Mouse (Mus musculus): ENCODE data around the gene Uts2b. TPM values are rescaled to one million over a fixed set of nuclear protein-coding genes. Genes with fewer than 3 reads are reported as not detected.

Gene Uts2b
- polyA plus RNA-seq (2012; rRNA removed): not detected in 2 replicates

DNA sequence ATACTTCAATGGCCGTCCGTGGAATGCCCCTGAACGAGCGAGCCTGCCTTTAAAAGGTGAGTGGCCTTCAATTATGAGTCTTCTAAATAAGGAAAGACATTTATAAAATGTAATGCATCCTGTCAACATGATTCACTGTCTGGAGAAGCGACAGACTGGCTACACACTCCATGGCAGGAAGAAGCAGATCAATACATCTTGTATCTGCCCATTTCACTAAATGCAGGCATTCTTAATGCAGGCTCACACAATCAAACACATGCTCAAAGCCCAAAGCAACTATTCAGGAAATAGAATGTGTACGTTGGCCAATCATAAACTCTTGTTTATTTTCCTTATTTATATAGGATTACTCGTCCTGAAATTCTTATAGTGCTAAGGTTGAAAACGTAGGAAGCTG is at the start of gene Uts2b:
Uts2b (minus strand) TSS at position 49 of the 400 bp plus-strand sequence.
- H3K4me3 ChIP-seq (ENCODE audit: control insufficient read depth, low read depth, low read length): no peak within 1 kb of the TSS
- H3K27ac ChIP-seq (ENCODE audit: control insufficient read depth, insufficient read depth, low read depth, low read length): no peak within 1 kb of the TSS
- TF ChIP-seq CTCF (IDR thresholded peaks at IDR 0.05; ENCODE audit: control insufficient read depth, insufficient read depth, insufficient replicate concordance, low read depth, low read length) (no peak), POLR2A (IDR thresholded peaks at IDR 0.05; ENCODE audit: control insufficient read depth, low read depth, low read length) (no peak)
- H3K36me3 ChIP-seq (ENCODE audit: control insufficient read depth, insufficient read depth, low read length): no peaks in the 10 kb centered on the region
- no peaks in the 10 kb centered on the region for H3K27me3 ChIP-seq (ENCODE audit: control insufficient read depth, insufficient read depth, low read length)
- no peaks in the 10 kb centered on the region for H3K4me1 ChIP-seq (ENCODE audit: control insufficient read depth, insufficient read depth, low read length)

DNA sequence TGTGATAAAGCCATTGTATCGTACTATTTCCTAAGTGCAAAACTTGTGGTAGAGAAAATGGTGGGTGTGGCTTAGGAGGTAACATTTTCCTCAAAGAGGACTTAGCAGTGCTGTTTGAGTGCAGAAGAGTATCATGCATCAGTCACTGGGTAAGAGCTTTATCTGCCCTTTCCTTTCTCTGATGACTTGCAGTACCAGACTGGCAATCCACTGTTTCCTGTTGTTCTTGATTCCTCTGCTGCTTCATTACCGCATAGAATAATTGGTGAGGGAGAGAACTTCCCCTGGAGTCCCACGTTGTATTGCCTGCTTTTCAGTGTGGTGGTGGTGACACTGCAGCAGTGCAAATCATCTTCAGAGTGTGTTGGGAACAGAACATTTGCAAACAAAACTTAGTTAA is 47.6 kb upstream of the Uts2b start:
- Histone ChIP-seq H3K4me3 (ENCODE audit: control insufficient read depth, low read depth, low read length) (no peak overlapping the region), H3K4me1 (ENCODE audit: control insufficient read depth, insufficient read depth, low read length) (no peaks in the 10 kb centered on the region), H3K27me3 (ENCODE audit: control insufficient read depth, insufficient read depth, low read length) (no peaks in the 10 kb centered on the region), H3K36me3 (ENCODE audit: control insufficient read depth, insufficient read depth, low read length) (no peaks in the 10 kb centered on the region; the same call in 1 of the 2 replicates), H3K27ac (ENCODE audit: control insufficient read depth, insufficient read depth, low read depth, low read length) (no peak overlapping the region)
- TF ChIP-seq POLR2A (IDR thresholded peaks at IDR 0.05; ENCODE audit: control insufficient read depth, low read depth, low read length) (no peak), CTCF (IDR thresholded peaks at IDR 0.05; ENCODE audit: control insufficient read depth, insufficient read depth, insufficient replicate concordance, low read depth, low read length) (no peak)

DNA sequence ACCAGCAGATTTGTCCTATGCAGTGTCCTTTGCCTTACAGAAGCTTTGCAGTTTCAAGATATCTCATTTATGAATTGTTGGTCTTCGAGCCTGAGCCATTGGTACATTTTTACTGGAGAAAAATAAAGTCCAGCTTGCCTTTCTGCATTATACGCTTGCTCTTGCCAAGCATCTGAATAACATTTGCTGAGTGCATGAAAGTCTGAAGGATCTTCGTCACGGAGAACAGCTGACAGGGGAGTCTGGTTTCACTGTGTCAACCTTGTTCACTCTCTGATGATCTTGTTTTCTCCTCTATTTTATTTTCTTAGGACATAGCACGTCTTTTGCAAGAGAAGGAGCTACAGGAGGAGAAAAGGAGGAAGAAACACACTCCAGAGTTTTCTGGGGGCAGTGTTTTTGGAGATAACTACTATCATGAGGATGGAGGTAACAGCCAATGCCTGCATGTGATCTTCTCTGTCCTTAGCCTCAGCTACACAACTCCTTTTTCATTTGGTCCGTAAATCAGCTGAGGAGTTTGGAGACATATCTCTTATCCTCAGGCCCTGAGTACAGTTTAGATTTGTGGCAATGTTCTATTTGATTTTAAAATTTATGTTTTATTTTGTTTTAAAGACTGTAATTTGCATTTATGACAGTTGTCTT is 47.0 kb upstream of the Uts2b start:
- no peak overlapping the region for H3K4me3 ChIP-seq (ENCODE audit: control insufficient read depth, low read depth, low read length)
- no peaks in the 10 kb centered on the region for H3K4me1 ChIP-seq (ENCODE audit: control insufficient read depth, insufficient read depth, low read length)
- H3K27me3 ChIP-seq (ENCODE audit: control insufficient read depth, insufficient read depth, low read length): no peaks in the 10 kb centered on the region
- no peaks in the 10 kb centered on the region; the same call in 1 of the 2 replicates for H3K36me3 ChIP-seq (ENCODE audit: control insufficient read depth, insufficient read depth, low read length)
- H3K27ac ChIP-seq (ENCODE audit: control insufficient read depth, insufficient read depth, low read depth, low read length): no peak overlapping the region
- TF ChIP-seq CTCF (IDR thresholded peaks at IDR 0.05; ENCODE audit: control insufficient read depth, insufficient read depth, insufficient replicate concordance, low read depth, low read length) (no peak), POLR2A (IDR thresholded peaks at IDR 0.05; ENCODE audit: control insufficient read depth, low read depth, low read length) (no peak)

GRCm38 (mm10) chr16:27404107-27404506 is 34.1 kb upstream of the Uts2b start:
- no peaks in the 10 kb centered on the region for H3K36me3 ChIP-seq (ENCODE audit: control insufficient read depth, insufficient read depth, low read length)
- H3K4me3 ChIP-seq (ENCODE audit: control insufficient read depth, low read depth, low read length): no peak overlapping the region
- H3K4me1 ChIP-seq (ENCODE audit: control insufficient read depth, insufficient read depth, low read length): no peaks in the 10 kb centered on the region
- H3K27me3 ChIP-seq (ENCODE audit: control insufficient read depth, insufficient read depth, low read length): no peaks in the 10 kb centered on the region
- no peak overlapping the region for H3K27ac ChIP-seq (ENCODE audit: control insufficient read depth, insufficient read depth, low read depth, low read length)
- no peak for TF ChIP-seq CTCF (IDR thresholded peaks at IDR 0.05; ENCODE audit: control insufficient read depth, insufficient read depth, insufficient replicate concordance, low read depth, low read length)
- TF ChIP-seq POLR2A (IDR thresholded peaks at IDR 0.05; ENCODE audit: control insufficient read depth, low read depth, low read length): no peak

- Histone ChIP-seq H3K27me3 (ENCODE audit: control insufficient read depth, insufficient read depth, low read length) (no peaks in the 10 kb centered on the region), H3K27ac (ENCODE audit: control insufficient read depth, insufficient read depth, low read depth, low read length) (no peak overlapping the region), H3K4me3 (ENCODE audit: control insufficient read depth, low read depth, low read length) (no peak overlapping the region), H3K36me3 (ENCODE audit: control insufficient read depth, insufficient read depth, low read length) (no peaks in the 10 kb centered on the region), H3K4me1 (ENCODE audit: control insufficient read depth, insufficient read depth, low read length) (no peaks in the 10 kb centered on the region)
- TF ChIP-seq POLR2A (IDR thresholded peaks at IDR 0.05; ENCODE audit: control insufficient read depth, low read depth, low read length) (no peak), CTCF (IDR thresholded peaks at IDR 0.05; ENCODE audit: control insufficient read depth, insufficient read depth, insufficient replicate concordance, low read depth, low read length) (no peak)
Measured at GRCm38 (mm10) chr16:27401579-27401978, 31.5 kb upstream of the Uts2b start.

- TF ChIP-seq CTCF (IDR thresholded peaks at IDR 0.05; ENCODE audit: control insufficient read depth, insufficient read depth, insufficient replicate concordance, low read depth, low read length) (no peak), POLR2A (IDR thresholded peaks at IDR 0.05; ENCODE audit: control insufficient read depth, low read depth, low read length) (no peak)
- Histone ChIP-seq H3K4me3 (ENCODE audit: control insufficient read depth, low read depth, low read length) (no peak overlapping the region), H3K27me3 (ENCODE audit: control insufficient read depth, insufficient read depth, low read length) (no peaks in the 10 kb centered on the region), H3K36me3 (ENCODE audit: control insufficient read depth, insufficient read depth, low read length) (no peaks in the 10 kb centered on the region), H3K27ac (ENCODE audit: control insufficient read depth, insufficient read depth, low read depth, low read length) (no peak overlapping the region), H3K4me1 (ENCODE audit: control insufficient read depth, insufficient read depth, low read length) (no peaks in the 10 kb centered on the region)
Measured at GRCm38 (mm10) chr16:27399719-27400253, 29.7 kb upstream of the Uts2b start.

DNA sequence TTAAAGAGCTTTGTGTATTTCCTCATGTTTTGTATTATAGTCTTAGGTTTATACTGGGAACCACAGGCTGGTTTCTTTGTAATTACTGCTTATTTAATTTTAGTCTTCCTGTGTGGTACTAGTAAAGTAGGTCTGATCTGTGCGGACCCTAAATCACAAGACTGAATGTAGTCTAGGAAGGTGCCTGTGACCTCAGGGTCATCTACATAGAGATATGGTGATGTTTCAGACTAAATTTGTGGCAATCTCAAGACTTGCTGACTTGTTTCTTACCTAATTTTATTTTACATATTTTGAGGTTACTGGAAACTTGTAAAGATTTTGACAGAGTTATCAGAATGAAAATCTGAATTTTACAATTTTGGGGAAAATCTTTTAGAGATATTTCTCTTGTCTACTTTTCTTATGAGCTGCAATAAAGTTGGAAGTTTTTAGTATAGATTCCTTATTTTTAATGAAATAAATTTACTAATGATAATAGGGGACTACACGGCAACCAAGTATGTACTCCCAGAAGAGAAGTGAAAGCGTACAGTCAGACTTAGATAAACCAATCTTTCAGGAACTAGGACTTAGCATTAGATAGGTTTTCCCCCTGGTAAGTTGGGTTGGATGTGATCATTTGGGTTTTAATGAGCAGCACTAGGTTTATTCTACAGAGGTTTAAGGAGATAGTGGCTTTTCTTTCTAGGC is 29.1 kb upstream of the Uts2b start:
- no peak overlapping the region for H3K4me3 ChIP-seq (ENCODE audit: control insufficient read depth, low read depth, low read length)
- no peaks in the 10 kb centered on the region for H3K4me1 ChIP-seq (ENCODE audit: control insufficient read depth, insufficient read depth, low read length)
- TF ChIP-seq POLR2A (IDR thresholded peaks at IDR 0.05; ENCODE audit: control insufficient read depth, low read depth, low read length) (no peak), CTCF (IDR thresholded peaks at IDR 0.05; ENCODE audit: control insufficient read depth, insufficient read depth, insufficient replicate concordance, low read depth, low read length) (no peak)
- no peaks in the 10 kb centered on the region for H3K27me3 ChIP-seq (ENCODE audit: control insufficient read depth, insufficient read depth, low read length)
- no peak overlapping the region for H3K27ac ChIP-seq (ENCODE audit: control insufficient read depth, insufficient read depth, low read depth, low read length)
- no peaks in the 10 kb centered on the region for H3K36me3 ChIP-seq (ENCODE audit: control insufficient read depth, insufficient read depth, low read length)
